Mouse (Mus musculus) regulatory T cell (primary cell): Measurements from ENCODE around the gene Hyal2.

Experiments used
- in situ Hi-C: fragments of 300-600 bp; cut with MboI, MseI; formaldehyde crosslinking; loops from one replicate; pipeline ENCODE4 v1.15.1; 2025; ENCODE audit warnings: high pct_unique_total_duplicates

The Hyal2 gene

DNA sequence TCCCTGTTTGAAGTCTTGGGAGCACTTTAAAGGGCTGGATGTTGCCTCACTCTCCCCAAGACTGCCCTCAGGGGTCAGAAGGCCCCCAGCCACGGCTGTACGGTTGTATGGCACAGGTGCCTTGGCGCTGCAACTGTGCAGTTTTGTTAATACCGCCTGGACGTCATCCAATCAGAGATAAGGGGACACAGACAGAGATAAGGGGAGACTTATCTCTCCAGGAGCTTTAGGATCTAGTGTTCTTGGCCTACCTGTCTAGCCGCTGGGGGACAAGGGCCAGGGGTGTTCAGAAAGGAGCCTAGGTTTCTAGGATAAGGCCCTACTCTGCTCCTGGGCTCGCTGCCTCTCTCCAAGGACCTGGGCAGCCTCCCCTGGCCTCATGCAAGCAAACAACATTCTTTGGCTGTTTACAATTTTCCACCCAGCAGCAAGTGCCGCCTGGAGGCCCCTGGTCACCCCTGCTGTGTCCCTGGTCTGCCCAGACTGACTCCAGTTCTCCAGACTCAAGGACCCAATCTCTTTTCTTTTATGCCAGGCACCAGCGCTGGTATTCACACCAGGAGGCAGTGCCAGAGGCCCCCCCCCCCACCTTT is 40.0 kb downstream of the Hyal2 start:
- in situ Hi-C loops: no loop called here

DNA sequence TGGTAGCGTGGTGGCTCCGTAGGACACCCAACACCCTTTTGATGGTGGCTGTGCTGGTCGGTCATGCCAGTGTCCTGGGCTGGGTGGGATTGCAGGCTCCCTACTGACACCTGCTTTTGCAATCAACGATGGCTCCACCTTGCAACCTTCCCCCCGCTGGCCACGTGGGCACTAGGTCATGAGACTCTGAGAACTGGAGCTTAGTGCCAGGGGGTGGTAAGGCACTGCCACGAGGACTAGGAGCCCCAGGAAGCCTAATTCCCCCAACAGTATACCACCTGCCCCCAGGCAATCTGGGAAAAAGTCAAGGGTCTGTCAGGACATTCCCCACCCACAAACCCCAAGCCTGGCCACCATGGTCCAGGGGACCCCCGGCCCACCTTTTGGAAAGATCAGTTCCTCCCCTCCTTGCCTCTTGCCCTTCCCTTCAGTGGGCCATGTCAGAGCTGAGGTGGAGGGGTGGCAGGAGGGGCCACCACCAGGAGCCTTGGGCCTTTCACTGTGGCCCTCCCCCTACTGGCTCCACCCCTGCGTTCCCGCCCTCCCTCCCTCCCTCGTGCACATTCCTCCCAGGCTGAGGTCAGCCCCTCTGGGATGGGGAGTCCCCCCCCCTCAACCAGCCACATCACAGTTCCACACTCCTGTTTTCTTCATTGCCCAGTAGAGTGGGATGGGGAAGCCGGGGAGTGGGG is 41.1 kb downstream of the Hyal2 start, which contains the start of gene Sema3b:
Gene Sema3b (minus strand): TSS at position 489 of the 692 bp plus-strand sequence.
- in situ Hi-C loops: no loop called here

DNA sequence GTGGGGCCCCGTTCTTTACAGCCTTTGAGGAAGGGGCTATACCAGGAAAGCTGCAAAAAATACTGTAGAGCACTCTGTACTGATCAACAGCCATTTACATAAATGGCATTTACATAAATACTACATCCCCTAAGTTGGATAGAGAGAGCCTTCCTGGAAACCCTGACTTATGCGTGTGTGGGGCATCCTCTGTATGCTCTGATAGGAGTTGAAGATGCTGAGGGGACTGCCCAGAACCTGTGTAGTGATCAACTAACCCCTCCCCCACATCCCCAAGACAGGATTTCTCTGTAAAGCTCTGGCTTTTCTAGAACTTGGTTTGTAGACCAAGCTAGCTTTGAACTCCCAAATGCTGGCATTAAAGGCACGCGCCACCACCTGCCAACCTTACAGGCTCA is 41.7 kb downstream of the Hyal2 start:
- in situ Hi-C loops: no loop called here

DNA sequence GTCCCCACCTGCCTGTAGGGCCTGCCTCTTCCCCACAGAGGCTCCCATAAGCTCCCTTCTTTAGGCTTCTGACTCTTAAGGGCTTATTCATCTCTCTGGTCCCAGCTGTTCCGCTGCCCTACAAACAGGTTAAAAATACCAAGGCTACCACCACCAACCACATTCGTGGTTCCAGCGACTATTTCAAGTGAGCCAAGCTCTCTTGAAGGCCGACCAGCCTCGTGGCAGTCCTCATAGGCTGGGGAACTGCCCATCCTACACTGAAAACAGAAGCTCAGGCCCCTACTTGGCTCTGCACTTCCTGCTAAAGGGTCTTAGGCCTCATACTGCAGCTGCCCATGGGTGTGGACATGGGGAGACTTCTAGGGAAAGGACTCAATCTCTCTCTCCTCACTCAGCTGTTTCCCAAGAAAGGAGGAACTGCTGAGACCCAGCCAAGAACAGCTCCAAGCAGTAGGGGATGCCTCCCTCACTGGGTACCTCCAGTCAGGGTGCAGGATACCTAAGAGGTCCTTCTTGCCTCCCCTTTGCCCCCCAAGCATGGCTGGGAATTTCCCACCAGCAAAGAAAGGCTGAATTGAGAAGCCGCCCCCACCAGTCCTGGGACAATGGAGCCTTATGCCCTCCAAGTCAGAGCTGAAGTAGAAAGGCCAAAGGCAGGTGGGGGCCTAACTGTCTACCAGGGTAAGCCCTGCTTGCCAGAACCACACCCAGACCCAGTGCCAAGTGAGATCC is 43.9 kb downstream of the Hyal2 start:
- in situ Hi-C loops: no loop called here

DNA sequence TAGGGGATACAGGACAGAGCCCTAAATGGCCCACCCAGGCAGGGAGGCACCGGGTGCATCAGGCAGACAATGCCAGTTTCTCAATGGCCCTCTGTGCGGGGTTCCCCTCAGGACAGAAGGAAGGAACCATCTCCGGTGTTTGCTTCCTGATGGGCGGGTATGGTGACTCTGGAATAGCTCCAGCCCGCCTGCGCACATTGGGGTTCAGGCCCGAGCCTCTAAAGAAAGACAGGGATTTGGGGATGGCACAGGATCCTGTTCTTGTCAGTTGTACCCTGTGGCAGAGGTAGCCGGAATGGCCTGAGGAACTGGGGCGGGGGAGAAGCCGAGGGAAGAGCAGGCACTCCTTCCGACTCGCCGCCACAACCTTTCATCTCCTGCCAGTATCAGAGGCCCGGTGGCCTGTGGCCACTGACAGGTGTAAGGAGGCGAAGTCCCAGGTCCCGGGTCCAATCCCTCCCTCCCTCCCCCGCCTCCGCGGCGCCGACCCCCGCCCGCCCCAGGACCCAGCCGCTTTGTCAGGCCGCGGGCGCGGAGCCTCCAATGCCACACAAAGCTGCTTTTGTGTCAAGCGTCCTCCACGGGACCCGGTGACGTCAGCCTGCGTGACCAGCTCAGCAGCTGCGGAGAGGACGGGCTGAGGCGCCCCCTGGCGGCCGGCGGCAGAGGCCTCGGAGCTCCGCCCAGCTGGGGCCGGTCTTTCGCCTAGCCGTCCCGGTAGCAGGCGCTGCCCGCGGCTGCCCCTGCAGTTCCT is 44.6 kb downstream of the Hyal2 start:
- in situ Hi-C loops: no loop called here

DNA sequence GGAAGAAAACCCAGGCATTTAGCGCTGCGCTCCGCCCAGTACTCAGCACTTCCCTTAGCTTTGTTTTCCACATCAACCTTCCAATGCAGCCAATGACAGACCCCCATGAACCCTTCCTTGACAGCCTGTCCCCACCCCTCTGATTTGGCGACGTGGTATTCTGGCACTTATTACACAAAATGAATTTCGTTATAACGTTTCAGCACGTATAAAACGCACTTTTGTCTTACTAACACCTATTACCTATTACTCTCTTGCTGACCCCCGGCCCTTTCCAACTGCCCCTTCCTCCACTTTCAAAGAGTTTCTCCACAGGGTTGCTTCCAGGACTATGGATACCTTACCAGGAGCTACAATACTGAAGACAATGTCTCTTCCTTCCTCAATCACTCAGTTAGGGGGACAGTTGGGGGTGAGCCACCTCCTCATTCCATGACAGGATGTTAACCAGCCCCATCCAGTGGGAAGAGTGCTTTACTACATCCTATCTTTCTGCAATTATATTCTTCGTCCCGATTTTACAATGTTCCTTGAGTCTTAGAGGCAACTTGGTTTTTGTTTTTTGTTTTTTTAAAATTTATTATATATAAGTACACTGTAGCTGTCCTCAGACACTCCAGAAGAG is 45.3 kb downstream of the Hyal2 start:
- in situ Hi-C loops: no loop called here

DNA sequence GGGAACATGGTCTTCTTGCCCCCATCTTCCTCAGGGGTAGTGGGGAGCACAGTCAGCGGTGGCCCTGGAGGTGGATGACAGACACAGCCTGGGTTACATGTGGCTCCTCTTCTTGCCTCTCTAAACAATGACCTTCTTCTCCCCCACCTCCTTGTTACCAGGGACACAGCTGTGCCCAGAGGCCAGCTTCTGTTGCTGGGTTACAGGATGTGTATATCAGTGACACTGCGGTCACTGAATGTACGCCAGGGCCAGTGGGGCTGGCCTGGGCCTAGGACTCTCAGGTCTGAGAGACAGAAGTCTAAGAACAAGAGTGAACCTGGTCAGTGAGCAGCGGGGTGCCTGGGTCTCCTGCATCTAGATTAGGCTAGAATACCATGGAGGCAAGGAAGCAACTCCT is 47.3 kb downstream of the Hyal2 start:
- in situ Hi-C loops: no loop called here

DNA sequence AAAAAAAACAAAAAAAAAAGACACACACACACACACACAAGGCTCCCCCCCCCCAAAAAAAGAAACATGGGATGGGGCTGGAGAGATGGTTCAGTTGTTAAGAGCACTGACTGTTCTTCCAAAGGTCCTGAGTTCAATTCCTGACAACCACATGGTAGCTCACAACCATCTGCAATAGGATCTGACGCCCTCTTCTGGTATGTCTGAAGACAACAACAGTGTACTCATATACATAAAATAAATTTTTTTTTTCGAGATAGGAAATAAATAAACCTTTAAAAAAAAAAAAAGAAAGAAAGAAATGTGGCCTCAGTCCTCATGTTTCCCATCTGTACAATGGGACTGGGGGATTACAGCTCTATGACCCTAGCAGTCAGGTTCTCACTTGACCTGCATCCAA is 49.7 kb downstream of the Hyal2 start:
- in situ Hi-C loops: no loop called here

DNA sequence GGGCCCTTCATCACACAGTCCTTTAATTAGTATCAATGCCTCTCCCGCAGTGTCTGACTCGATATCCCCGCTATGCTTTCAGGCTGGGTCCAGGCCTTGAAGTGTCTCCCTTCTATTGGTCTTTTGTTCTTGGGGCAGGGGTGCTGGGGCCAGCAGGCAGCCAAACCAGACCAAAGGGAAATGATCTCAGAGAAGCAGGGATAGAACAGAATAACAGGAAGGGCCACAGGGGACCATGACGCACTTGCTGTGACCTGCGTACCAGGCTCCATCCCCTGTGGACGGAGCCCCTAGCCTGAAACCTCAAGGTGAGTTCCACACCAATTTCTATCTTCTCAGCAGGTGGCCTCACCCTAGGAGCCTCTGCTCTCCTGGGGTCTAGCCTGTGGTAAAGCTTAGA is 50.4 kb downstream of the Hyal2 start:
- in situ Hi-C loops: no loop called here

DNA sequence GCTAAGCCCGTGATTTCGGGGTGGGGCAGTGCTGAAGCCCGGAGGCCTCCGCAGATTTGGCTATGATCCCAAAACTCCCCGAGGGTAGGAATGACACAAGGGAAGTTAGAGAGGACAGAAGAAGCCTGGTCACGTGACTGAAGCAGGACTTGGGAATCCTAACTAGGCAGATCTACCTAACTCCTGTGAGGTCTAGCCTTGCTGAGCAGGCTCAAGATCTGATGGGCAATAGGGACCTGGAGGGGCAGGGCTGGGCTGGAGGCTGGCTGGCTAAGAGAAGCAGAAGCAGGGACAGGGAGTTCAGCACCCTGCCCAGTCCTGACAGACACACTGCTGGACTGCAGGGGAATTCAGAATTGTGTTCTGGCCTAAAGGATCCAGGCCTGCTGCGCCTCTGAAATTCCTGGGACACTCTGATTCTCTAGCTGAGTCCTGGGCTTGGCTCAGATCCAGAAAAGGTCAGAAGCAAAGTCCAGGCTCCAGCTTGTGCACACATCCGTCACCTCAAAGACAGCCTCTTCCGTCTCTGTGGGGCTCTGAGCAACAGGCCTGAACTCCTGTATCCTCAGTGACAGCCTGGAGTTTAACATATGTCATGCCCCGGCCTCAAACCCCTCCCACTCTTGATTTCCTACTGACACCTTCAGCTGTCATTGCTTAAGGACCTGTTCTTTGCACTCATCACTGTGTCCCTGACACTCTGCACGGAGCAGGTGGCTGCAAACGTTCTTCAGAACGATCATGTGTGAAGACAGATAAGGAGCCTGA is 51.2 kb downstream of the Hyal2 start:
- in situ Hi-C loops: no loop called here

DNA sequence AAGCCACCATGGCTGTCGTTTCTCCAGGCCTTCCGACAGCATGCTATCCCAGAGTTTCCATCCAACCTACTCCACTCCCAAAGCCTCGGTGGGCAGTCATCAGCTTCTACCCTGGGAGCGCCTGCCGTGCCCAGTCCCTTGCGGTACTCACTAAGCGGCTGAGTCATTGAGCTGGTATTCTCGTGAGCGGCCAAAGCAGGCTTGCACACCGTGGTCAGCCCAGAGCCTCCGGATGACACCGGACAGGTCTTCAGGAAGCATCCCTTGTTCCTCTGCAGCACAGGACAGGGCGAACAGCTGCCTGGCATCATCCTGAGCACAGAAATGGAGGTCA is 51.8 kb downstream of the Hyal2 start:
- in situ Hi-C loops: no loop called here

DNA sequence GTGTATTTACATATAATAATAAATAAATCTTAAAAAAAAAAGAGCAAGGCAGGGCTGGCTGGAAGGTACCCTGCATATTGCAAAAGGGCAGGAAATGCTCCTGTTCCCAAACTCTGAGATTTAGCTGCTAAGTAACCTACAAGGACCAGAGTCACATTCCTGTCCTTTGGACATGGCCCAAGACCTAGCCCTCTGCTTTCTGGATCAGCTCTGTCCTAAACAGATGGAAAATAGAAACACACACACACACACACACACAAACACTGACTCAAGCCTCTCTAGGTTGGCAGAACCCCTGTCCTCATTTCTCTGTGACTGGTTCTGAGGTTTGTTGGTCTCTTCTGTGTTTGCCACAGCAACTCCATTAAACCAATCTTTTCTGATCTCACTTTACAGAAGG is 53.2 kb downstream of the Hyal2 start:
- in situ Hi-C loops: no loop called here
